Mouse (Mus musculus) liver, embryonic 15.5 days (tissue): ENCODE data around the gene Degs1. TPM values are rescaled to one million over a fixed set of nuclear protein-coding genes. Genes with fewer than 3 reads are reported as not detected.

Experiments used
- ATAC-seq: fragments of 200-750 bp; cut with Nextera tagmentation; 2 replicates; pipeline ENCODE4 v1.8.0; 2017; ENCODE audit warnings: moderate number of reproducible peaks, mild to moderate bottlenecking, moderate library complexity; ENCODE audit not compliant: insufficient read depth
- H3K27ac ChIP-seq: fragments of 300-500 bp; sonication (generic); replicated peaks from 2 replicates; pipeline ENCODE4 v1.5.1; 2015; ENCODE audit warnings: mild to moderate bottlenecking, inconsistent platforms
- H3K27me3 ChIP-seq: fragments of 300-500 bp; sonication (generic); 2 replicates; pipeline ENCODE4 v1.6.1; 2015; ENCODE audit warnings: mild to moderate bottlenecking, inconsistent platforms
- H3K36me3 ChIP-seq: fragments of 300-500 bp; sonication (generic); replicated peaks from 2 replicates; pipeline ENCODE4 v1.6.1; 2015; ENCODE audit warnings: moderate library complexity, mild to moderate bottlenecking, inconsistent platforms
- H3K4me1 ChIP-seq: fragments of 300-500 bp; sonication (generic); replicated peaks from 2 replicates; pipeline ENCODE4 v1.6.1; 2015; ENCODE audit warnings: inconsistent platforms
- H3K4me2 ChIP-seq: fragments of 300-500 bp; sonication (generic); 2 replicates; pipeline ENCODE4 v1.6.1; 2015; ENCODE audit warnings: moderate library complexity, mild to moderate bottlenecking, inconsistent platforms
- H3K4me3 ChIP-seq: fragments of 300-500 bp; sonication (generic); replicated peaks from 2 replicates; pipeline ENCODE4 v1.5.1; 2015; ENCODE audit warnings: mild to moderate bottlenecking, inconsistent platforms
- H3K9ac ChIP-seq: fragments of 300-500 bp; sonication (generic); 2 replicates; pipeline ENCODE4 v1.6.1; 2015; ENCODE audit warnings: moderate library complexity, mild to moderate bottlenecking, inconsistent platforms
- H3K9me3 ChIP-seq: fragments of 300-500 bp; sonication (generic); replicated peaks from 2 replicates; pipeline ENCODE4 v1.6.1; 2016; ENCODE audit warnings: inconsistent platforms
- WGBS: fragments of 180-500 bp; shearing (Covaris S2); methylation state at CpG from one replicate; pipeline ENCODE4 v1.1.7; 2015; ENCODE audit warnings: mixed read lengths; ENCODE audit not compliant: insufficient replicate concordance; 5-methylcytosine and 5-hydroxymethylcytosine counted together
- polyA plus RNA-seq: library from polyadenylated mRNA; unstranded; fragments of >200 nt; fragmentation: Nextera tagmentation; extraction: Ambion mirVana; gene quantifications from 2 replicates; pipeline ENCODE4 v1.2.1, GENCODE M21; 2015

The Degs1 gene
- polyA plus RNA-seq, result 70.6 and 78.2 TPM in 2 replicates

DNA sequence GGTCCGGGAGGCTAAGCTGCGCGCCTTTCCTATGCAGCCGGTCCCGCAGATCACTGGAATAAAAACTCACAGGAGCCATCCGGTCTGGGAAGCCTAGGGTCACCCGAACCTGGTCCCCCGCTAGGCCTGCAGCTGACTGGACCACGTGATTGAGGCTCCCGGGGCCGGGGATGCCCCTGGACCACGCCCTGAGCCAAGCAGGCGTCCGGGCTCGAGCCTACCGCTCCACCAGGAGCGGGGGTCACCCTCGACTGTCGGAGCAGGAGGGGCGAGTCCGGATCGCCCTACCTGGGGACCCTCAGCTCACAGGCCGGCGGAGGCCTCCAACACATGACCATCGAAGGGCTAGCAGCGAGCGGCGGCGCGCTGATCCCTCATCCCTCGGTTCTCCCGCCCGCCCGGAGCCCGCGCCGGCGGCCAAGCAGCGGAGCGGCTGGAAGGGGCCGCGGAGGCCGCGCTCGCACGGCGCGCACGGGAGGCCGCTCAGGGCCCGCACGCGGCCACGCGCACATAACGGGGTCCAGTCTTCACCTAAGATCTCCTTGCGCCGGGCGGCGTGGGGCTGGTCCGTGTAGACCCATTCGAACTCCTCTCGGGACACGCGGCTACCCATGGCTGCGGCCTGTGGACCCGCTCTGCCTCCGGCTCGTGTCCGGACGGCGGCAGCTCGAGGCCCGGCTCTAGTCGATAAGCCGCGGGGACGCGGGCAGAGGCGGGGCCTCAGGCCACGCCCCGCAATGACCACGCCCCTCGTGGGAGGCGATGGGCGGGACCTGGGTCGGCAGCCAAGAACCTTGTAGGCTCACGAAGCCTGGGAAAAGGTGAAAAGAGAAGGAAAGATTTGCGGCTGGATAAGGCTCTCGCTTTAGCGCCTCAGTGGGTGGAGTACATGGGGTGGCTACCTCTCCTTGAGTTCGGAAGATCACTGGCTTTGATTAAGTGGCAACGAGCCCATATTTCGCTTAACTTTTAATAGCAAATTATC, at the start of gene Degs1:
Gene Degs1, minus strand, starts transcription at position 714 of the 985 bp plus-strand sequence.
- peak; percentile 91 for ATAC-seq
- Histone ChIP-seq H3K9me3 (no peaks in the 10 kb centered on the region), H3K27me3 (no peaks in the 10 kb centered on the region), H3K4me1 (peaks cover 46% of the 10 kb centered on the region), H3K27ac (peak within 1 kb of the TSS; percentile 95), H3K4me2 (peak within 1 kb of the TSS; percentile 94), H3K4me3 (peak within 1 kb of the TSS; percentile 88), H3K9ac (peak within 1 kb of the TSS; percentile 95), H3K36me3 (peaks cover 29% of the 10 kb centered on the region)
- WGBS, result under 1% methylated on average over 94 of the region's 94 CpGs

GRCm38 (mm10) chr1:182325919-182326318, 43.3 kb upstream of the Degs1 start:
- no peaks in the 10 kb centered on the region for H3K27me3 ChIP-seq
- no peak overlapping the region for H3K4me2 ChIP-seq
- no peak overlapping the region for H3K9ac ChIP-seq
- H3K9me3 ChIP-seq, result no peaks in the 10 kb centered on the region
- H3K4me3 ChIP-seq, result no peak overlapping the region
- H3K27ac ChIP-seq, result no peak overlapping the region
- H3K36me3 ChIP-seq, result peaks cover 83% of the 10 kb centered on the region
- H3K4me1 ChIP-seq, result no peaks in the 10 kb centered on the region
- WGBS, result 89% methylated on average over 1 of the region's 1 CpGs
- ATAC-seq, result no peak

- H3K9me3 ChIP-seq, result no peaks in the 10 kb centered on the region
- H3K4me2 ChIP-seq, result no peak overlapping the region
- H3K27me3 ChIP-seq, result no peaks in the 10 kb centered on the region
- no peak for ATAC-seq
- no peak overlapping the region for H3K9ac ChIP-seq
- WGBS, result 82% methylated on average over 7 of the region's 7 CpGs
- no peak overlapping the region for H3K4me3 ChIP-seq
- H3K27ac ChIP-seq, result no peak overlapping the region
- H3K4me1 ChIP-seq, result no peaks in the 10 kb centered on the region
- H3K36me3 ChIP-seq, result peaks cover 86% of the 10 kb centered on the region
These were observed 41.9 kb upstream of the Degs1 start for GRCm38 (mm10) chr1:182324552-182324951.

GRCm38 (mm10) chr1:182323139-182323538, 40.5 kb upstream of the Degs1 start:
- no peak overlapping the region for H3K4me3 ChIP-seq
- H3K4me1 ChIP-seq, result no peaks in the 10 kb centered on the region
- no peaks in the 10 kb centered on the region for H3K27me3 ChIP-seq
- peaks cover 88% of the 10 kb centered on the region for H3K36me3 ChIP-seq
- H3K9me3 ChIP-seq, result no peaks in the 10 kb centered on the region
- no peak overlapping the region for H3K9ac ChIP-seq
- 84% methylated on average over 3 of the region's 3 CpGs for WGBS
- no peak overlapping the region for H3K4me2 ChIP-seq
- ATAC-seq, result no peak
- no peak overlapping the region for H3K27ac ChIP-seq

GRCm38 (mm10) chr1:182314201-182314600, 31.6 kb upstream of the Degs1 start:
- Histone ChIP-seq H3K9ac (no peak overlapping the region), H3K4me3 (no peak overlapping the region), H3K9me3 (no peaks in the 10 kb centered on the region), H3K27me3 (no peaks in the 10 kb centered on the region), H3K27ac (no peak overlapping the region), H3K4me1 (no peaks in the 10 kb centered on the region), H3K36me3 (peaks cover 54% of the 10 kb centered on the region), H3K4me2 (no peak overlapping the region)
- 94% methylated on average over 5 of the region's 5 CpGs for WGBS
- no peak for ATAC-seq

DNA sequence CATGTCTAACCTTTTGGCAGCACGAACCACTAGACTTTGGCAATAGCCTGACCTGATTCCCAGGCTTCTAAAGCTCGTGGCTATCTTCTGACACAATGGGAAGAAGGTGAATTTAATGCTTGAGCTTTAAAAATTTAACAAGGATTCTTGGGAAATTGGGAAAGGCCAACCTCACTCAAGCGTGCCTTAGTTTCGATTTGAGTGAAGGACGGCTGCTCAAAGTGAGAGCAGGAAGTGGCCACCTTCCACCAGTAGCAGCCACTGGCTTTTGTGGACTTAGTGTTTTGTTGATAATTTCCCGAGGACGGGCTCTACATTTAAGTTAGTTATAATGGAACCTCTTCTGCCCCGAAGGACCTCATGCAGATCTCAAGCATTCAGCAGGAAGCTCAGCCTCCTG, 30.6 kb upstream of the Degs1 start:
- Histone ChIP-seq H3K4me1 (no peaks in the 10 kb centered on the region), H3K4me2 (no peak overlapping the region), H3K4me3 (no peak overlapping the region), H3K27ac (no peak overlapping the region), H3K9ac (no peak overlapping the region), H3K36me3 (peaks cover 46% of the 10 kb centered on the region), H3K9me3 (no peaks in the 10 kb centered on the region), H3K27me3 (no peaks in the 10 kb centered on the region)
- WGBS, result 81% methylated on average over 8 of the region's 8 CpGs
- no peak for ATAC-seq

- no peak for ATAC-seq
- Histone ChIP-seq H3K4me2 (no peak overlapping the region), H3K27ac (no peak overlapping the region), H3K4me1 (no peaks in the 10 kb centered on the region), H3K27me3 (no peaks in the 10 kb centered on the region), H3K9me3 (no peaks in the 10 kb centered on the region), H3K36me3 (peaks cover 28% of the 10 kb centered on the region), H3K4me3 (no peak overlapping the region), H3K9ac (no peak overlapping the region)
- WGBS, result 80% methylated on average over 5 of the region's 5 CpGs
These were observed 28.8 kb upstream of the Degs1 start for GRCm38 (mm10) chr1:182311376-182311775.

- no peaks in the 10 kb centered on the region for H3K9me3 ChIP-seq
- H3K9ac ChIP-seq, result no peak overlapping the region
- no peak overlapping the region for H3K4me3 ChIP-seq
- H3K36me3 ChIP-seq, result peaks cover 19% of the 10 kb centered on the region
- H3K27me3 ChIP-seq, result no peaks in the 10 kb centered on the region
- no peaks in the 10 kb centered on the region for H3K4me1 ChIP-seq
- no peak for ATAC-seq
- WGBS, result 87% methylated on average over 2 of the region's 2 CpGs
- H3K4me2 ChIP-seq, result no peak overlapping the region
- H3K27ac ChIP-seq, result no peak overlapping the region
These were observed 27.7 kb upstream of the Degs1 start for GRCm38 (mm10) chr1:182310316-182310715.

DNA sequence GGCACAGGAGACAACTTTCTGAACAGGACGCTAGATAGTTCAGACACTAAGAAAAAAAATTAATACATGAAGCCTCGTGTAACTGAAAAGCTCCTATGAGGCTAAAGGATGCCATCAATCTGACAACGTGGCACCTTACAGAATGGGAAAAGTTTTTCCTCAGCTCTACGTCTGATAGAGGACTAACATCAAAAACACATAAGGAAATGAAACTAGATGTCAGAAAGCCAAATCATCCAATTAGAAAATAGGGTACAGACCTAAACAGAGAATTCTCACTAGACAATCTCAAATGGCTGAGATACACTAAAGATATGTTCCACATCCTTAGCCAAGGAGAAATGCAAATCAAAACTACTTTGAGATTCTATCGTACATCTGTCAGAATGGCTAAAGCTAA, 26.8 kb upstream of the Degs1 start:
- no peak overlapping the region for H3K4me3 ChIP-seq
- no peak overlapping the region for H3K9ac ChIP-seq
- H3K9me3 ChIP-seq, result no peaks in the 10 kb centered on the region
- 55% methylated on average over 5 of the region's 5 CpGs for WGBS
- no peak for ATAC-seq
- H3K4me2 ChIP-seq, result no peak overlapping the region
- no peaks in the 10 kb centered on the region for H3K27me3 ChIP-seq
- H3K4me1 ChIP-seq, result no peaks in the 10 kb centered on the region
- H3K36me3 ChIP-seq, result peaks cover 10% of the 10 kb centered on the region
- H3K27ac ChIP-seq, result no peak overlapping the region

- no peaks in the 10 kb centered on the region for H3K4me1 ChIP-seq
- no peaks in the 10 kb centered on the region for H3K36me3 ChIP-seq
- H3K4me2 ChIP-seq, result no peak overlapping the region
- no peak overlapping the region for H3K4me3 ChIP-seq
- 68% methylated on average over 5 of the region's 5 CpGs for WGBS
- H3K27ac ChIP-seq, result no peak overlapping the region
- no peak for ATAC-seq
- no peak overlapping the region for H3K9ac ChIP-seq
- no peaks in the 10 kb centered on the region for H3K27me3 ChIP-seq
- H3K9me3 ChIP-seq, result no peaks in the 10 kb centered on the region
These were observed 20.3 kb upstream of the Degs1 start for GRCm38 (mm10) chr1:182302916-182303315.

- Histone ChIP-seq H3K4me2 (no peak overlapping the region), H3K27ac (no peak overlapping the region), H3K36me3 (no peaks in the 10 kb centered on the region), H3K9me3 (no peaks in the 10 kb centered on the region), H3K4me1 (no peaks in the 10 kb centered on the region), H3K4me3 (no peak overlapping the region), H3K9ac (no peak overlapping the region), H3K27me3 (no peaks in the 10 kb centered on the region)
- WGBS, result 47% methylated on average over 6 of the region's 6 CpGs
- ATAC-seq, result no peak
These were observed 19.7 kb upstream of the Degs1 start for GRCm38 (mm10) chr1:182302176-182302870.
